Mouse (Mus musculus): ENCODE results near the gene Clip2.

GRCm38 (mm10) chr5:134485183-134485730 lies 67.0 kb downstream of the Clip2 start:
- TF ChIP-seq CTCF (IDR thresholded peaks at IDR 0.05; ENCODE audit: borderline replicate concordance, control insufficient read depth, extremely low read depth, insufficient read depth, low read length, poor library complexity) (no peak), POLR2A (IDR thresholded peaks at IDR 0.05; ENCODE audit: control insufficient read depth, extremely low read depth, insufficient read depth, low read length, poor library complexity) (no peak)
